Mouse (Mus musculus) brain, embryonic 14.5 days (tissue): Measurements from ENCODE around the gene Gvin1.
"Not testable (repeated sequence)": the region's sequence is repeated elsewhere in the genome, so short reads cannot be mapped to it uniquely, and the experiment has no call there.

ENCODE experiments used
- CTCF ChIP-seq: fragments of 200-500 bp; IDR thresholded peaks from 2 replicates; pipeline ENCODE4 v1.5.1; 2012; ENCODE audit warnings: inconsistent platforms, mild to moderate bottlenecking, moderate library complexity, borderline replicate concordance; ENCODE audit not compliant: insufficient read depth, insufficient read length; ENCODE audit errors: extremely low read depth
- POLR2A ChIP-seq: fragments of 200-500 bp; IDR thresholded peaks from 2 replicates; pipeline ENCODE4 v1.6.1; 2012; ENCODE audit warnings: mild to moderate bottlenecking, inconsistent platforms, borderline replicate concordance; ENCODE audit not compliant: poor library complexity, insufficient read depth, insufficient read length, severe bottlenecking; ENCODE audit errors: extremely low read depth

GRCm38 (mm10) chr7:106240484-106241275 is 25.6 kb upstream of the Gvin1 start:
- not testable (repeated sequence) for TF ChIP-seq CTCF, POLR2A
